Mouse (Mus musculus): Measurements from ENCODE around the gene Lgr5.

GRCm38 (mm10) chr10:115587301-115587969 is at the start of gene Lgr5:
- TF ChIP-seq EP300 (IDR thresholded peaks at IDR 0.05; ENCODE audit: low read depth) (no peak), CTCF (IDR thresholded peaks at IDR 0.05; ENCODE audit: low read depth) (peak; percentile 17; the same call in 1 of the 2 replicates)
